Mouse (Mus musculus): ENCODE data around the gene Cyfip1.

GRCm38 (mm10) chr7:55880882-55881281, 39.3 kb downstream of the Cyfip1 start:
- TF ChIP-seq EP300 (IDR thresholded peaks at IDR 0.05; ENCODE audit: low read depth) (no peak), CTCF (IDR thresholded peaks at IDR 0.05; ENCODE audit: low read depth) (no peak)

Data from heart, postnatal 0 days (tissue).